Mouse (Mus musculus) CH12.LX (cell line): ENCODE measurements around the gene Srp14.

Experiments
- BHLHE40 ChIP-seq: IDR thresholded peaks from 2 replicates; pipeline ENCODE4 v1.6.1; 2011; ENCODE audit warnings: mild to moderate bottlenecking, low read depth, low read length, improper control_type of control experiment
- CTCF ChIP-seq, 2 experiments: IDR thresholded peaks in 1 of 2; conservative IDR thresholded peaks in 1 of 2; 2 replicates each; pipeline ENCODE4 v1.5.1; 2011 to 2012; ENCODE audit warnings: low read depth in 2 of 2, low read length in 2 of 2, improper control_type of control experiment in 1 of 2, inconsistent platforms in 1 of 2, mild to moderate bottlenecking in 1 of 2, moderate library complexity in 1 of 2
- ELF1 ChIP-seq: IDR thresholded peaks from 2 replicates; pipeline ENCODE4 v1.6.1; 2014; ENCODE audit warnings: low read depth, mild to moderate bottlenecking, inconsistent platforms, low read length, improper control_type of control experiment
- EP300 ChIP-seq: IDR thresholded peaks from 2 replicates; pipeline ENCODE4 v1.6.1; 2011; ENCODE audit warnings: low read length, improper control_type of control experiment
- GABPA ChIP-seq: IDR thresholded peaks from 2 replicates; pipeline ENCODE4 v1.6.1; 2012; ENCODE audit warnings: low read depth, low read length, improper control_type of control experiment, inconsistent platforms; ENCODE audit not compliant: insufficient replicate concordance
- JUND ChIP-seq: conservative IDR thresholded peaks from 2 replicates; pipeline ENCODE4 v1.6.1; 2011; ENCODE audit warnings: low read depth, low read length, improper control_type of control experiment
- MAX ChIP-seq: IDR thresholded peaks from 2 replicates; pipeline ENCODE4 v1.6.1; 2011; ENCODE audit warnings: low read length, improper control_type of control experiment
- MEF2A ChIP-seq: IDR thresholded peaks from 2 replicates; pipeline ENCODE4 v1.6.1; 2014; ENCODE audit warnings: low read depth, mild to moderate bottlenecking, inconsistent platforms, low read length, improper control_type of control experiment, borderline replicate concordance
- POLR2A ChIP-seq: IDR thresholded peaks from 2 replicates; pipeline ENCODE4 v1.6.1; 2011; ENCODE audit warnings: low read depth, mild to moderate bottlenecking, improper control_type of control experiment, low read length
- POLR2AphosphoS2 ChIP-seq: IDR thresholded peaks from 2 replicates; pipeline ENCODE4 v1.6.1; 2011; ENCODE audit warnings: low read depth, low read length, improper control_type of control experiment
- TCF12 ChIP-seq: IDR thresholded peaks from 2 replicates; pipeline ENCODE4 v1.6.1; 2014; ENCODE audit warnings: low read depth, mild to moderate bottlenecking, inconsistent platforms, low read length, improper control_type of control experiment
- ZC3H11A ChIP-seq: IDR thresholded peaks from 2 replicates; pipeline ENCODE4 v1.6.1; 2012; ENCODE audit warnings: low read depth, mild to moderate bottlenecking, inconsistent platforms, low read length, improper control_type of control experiment

DNA sequence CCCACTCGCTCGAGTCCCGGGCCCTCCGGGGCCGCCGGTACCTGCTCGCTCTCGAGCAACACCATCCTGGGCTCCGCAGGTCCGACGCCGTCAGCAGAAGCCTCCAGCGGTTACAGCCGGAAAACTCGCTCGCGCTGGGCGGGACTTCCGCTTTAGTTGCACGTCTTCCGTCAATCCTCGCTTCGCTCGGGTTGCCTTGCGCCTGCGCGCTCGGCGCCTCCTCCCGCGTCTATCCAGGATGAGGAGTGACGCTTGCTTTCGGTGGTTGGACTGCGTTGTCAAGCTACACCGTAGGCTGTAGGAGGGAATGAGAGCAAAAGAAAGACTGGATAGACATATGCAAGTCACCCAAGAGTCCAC lies at the start of gene Srp14:
- no peak for TF ChIP-seq CTCF (conservative IDR thresholded peaks at IDR 0.05 in 1 of 2, IDR thresholded peaks at IDR 0.05 in 1 of 2; ENCODE audit: low read depth in 2 of 2, low read length in 2 of 2)
- TF ChIP-seq ELF1 = peak; percentile 90
- no peak for TF ChIP-seq BHLHE40
- peak; percentile 77 for TF ChIP-seq TCF12
- TF ChIP-seq POLR2A = peak; percentile 96
- no peak for TF ChIP-seq MEF2A
- TF ChIP-seq ZC3H11A = no peak
- TF ChIP-seq JUND = no peak
- peak; percentile 76; the same call in 1 of the 2 replicates for TF ChIP-seq POLR2AphosphoS2
- peak; percentile 49; the same call in 1 of the 2 replicates for TF ChIP-seq MAX
- no peak for TF ChIP-seq EP300
- TF ChIP-seq GABPA = no peak
